Mouse (Mus musculus): ENCODE data around the gene Gm7138. TPM values are rescaled to one million over a fixed set of nuclear protein-coding genes. Genes with fewer than 3 reads are reported as not detected.
"Not testable (repeated sequence)": the region's sequence is repeated elsewhere in the genome, so short reads cannot be mapped to it uniquely, and the experiment has no call there.

Gene Gm7138
- polyA plus RNA-seq, 1 experiment: not detected

- H3K79me2 ChIP-seq (ENCODE audit: control insufficient read depth, insufficient read depth); H3K4me3 ChIP-seq; H3ac ChIP-seq (ENCODE audit: control insufficient read depth, insufficient read length); H3K4me2 ChIP-seq (ENCODE audit: low read depth); H3K36me3 ChIP-seq (ENCODE audit: control insufficient read depth, insufficient read depth): not testable (repeated sequence)
- H3K27me3 ChIP-seq (ENCODE audit: control insufficient read depth, insufficient read depth, insufficient read length): peaks cover 12% of the 10 kb centered on the region
- TF ChIP-seq TCF3 (IDR thresholded peaks at IDR 0.05; ENCODE audit: insufficient read length, low read depth) (peak; percentile 57), MYOG (IDR thresholded peaks at IDR 0.05; ENCODE audit: control insufficient read depth in 1 of 3, insufficient read depth in 1 of 3, insufficient read length in 2 of 3, low read depth in 2 of 3) (peak in 1 of 3 experiments; percentile 55), MYOD1 (IDR thresholded peaks at IDR 0.05; ENCODE audit: control insufficient read depth in 1 of 3, insufficient read length in 2 of 3, low read depth in 2 of 3) (peak in 2 of 3 experiments; percentile 16 to 71)
Measured at GRCm38 (mm10) chr10:77741924-77742688, 34.6 kb downstream of the Gm7138 start, which contains the start of gene Gm18596. Gene Gm18596, minus strand, starts transcription at chr10:77742638.

GRCm38 (mm10) chr10:77738929-77739328 is 37.8 kb downstream of the Gm7138 start:
- Histone ChIP-seq H3K36me3 (ENCODE audit: control insufficient read depth, insufficient read depth) (no peaks in the 10 kb centered on the region), H3K79me2 (ENCODE audit: control insufficient read depth, insufficient read depth) (no peaks in the 10 kb centered on the region), H3ac (ENCODE audit: control insufficient read depth, insufficient read length) (no peak overlapping the region), H3K4me2 (ENCODE audit: low read depth) (no peak overlapping the region), H3K27me3 (ENCODE audit: control insufficient read depth, insufficient read depth, insufficient read length) (peaks cover 12% of the 10 kb centered on the region), H3K4me3 (no peak overlapping the region)
- TF ChIP-seq MAX (IDR thresholded peaks at IDR 0.05; ENCODE audit: low read depth) (no peak), TCF12 (IDR thresholded peaks at IDR 0.05; ENCODE audit: insufficient read depth, poor library complexity, severe bottlenecking) (no peak), E2F4 (IDR thresholded peaks at IDR 0.05; ENCODE audit: insufficient read depth) (no peak), MYOD1 (IDR thresholded peaks at IDR 0.05; ENCODE audit: control insufficient read depth in 1 of 3, insufficient read length in 2 of 3, low read depth in 2 of 3) (no peak), POLR2A (IDR thresholded peaks at IDR 0.05; ENCODE audit: insufficient read length, low read depth) (no peak), POLR2AphosphoS2 (IDR thresholded peaks at IDR 0.05; ENCODE audit: insufficient read length, low read depth) (no peak), SRF (IDR thresholded peaks at IDR 0.05; ENCODE audit: control insufficient read depth, insufficient read length, low read depth) (no peak), CEBPB (IDR thresholded peaks at IDR 0.05; ENCODE audit: insufficient read depth, poor library complexity, severe bottlenecking) (no peak), USF1 (IDR thresholded peaks at IDR 0.05; ENCODE audit: low read depth) (no peak), MYOG (IDR thresholded peaks at IDR 0.05; ENCODE audit: control insufficient read depth in 1 of 3, insufficient read depth in 1 of 3, insufficient read length in 2 of 3, low read depth in 2 of 3) (no peak), REST (IDR thresholded peaks at IDR 0.05; ENCODE audit: insufficient read depth, insufficient read length) (no peak), TCF3 (IDR thresholded peaks at IDR 0.05; ENCODE audit: insufficient read length, low read depth) (no peak)

GRCm38 (mm10) chr10:77735928-77736327 is 40.8 kb downstream of the Gm7138 start:
- Histone ChIP-seq H3ac (ENCODE audit: control insufficient read depth, insufficient read length) (no peak overlapping the region), H3K4me2 (ENCODE audit: low read depth) (no peak overlapping the region), H3K36me3 (ENCODE audit: control insufficient read depth, insufficient read depth) (no peaks in the 10 kb centered on the region), H3K79me2 (ENCODE audit: control insufficient read depth, insufficient read depth) (no peaks in the 10 kb centered on the region), H3K4me3 (no peak overlapping the region), H3K27me3 (ENCODE audit: control insufficient read depth, insufficient read depth, insufficient read length) (no peaks in the 10 kb centered on the region)
- TF ChIP-seq MYOG (IDR thresholded peaks at IDR 0.05; ENCODE audit: control insufficient read depth in 1 of 3, insufficient read depth in 1 of 3, insufficient read length in 2 of 3, low read depth in 2 of 3) (no peak), SRF (IDR thresholded peaks at IDR 0.05; ENCODE audit: control insufficient read depth, insufficient read length, low read depth) (no peak), REST (IDR thresholded peaks at IDR 0.05; ENCODE audit: insufficient read depth, insufficient read length) (no peak)

- Histone ChIP-seq H3K36me3 (ENCODE audit: control insufficient read depth, insufficient read depth) (no peaks in the 10 kb centered on the region), H3K27me3 (ENCODE audit: control insufficient read depth, insufficient read depth, insufficient read length) (peaks cover 5% of the 10 kb centered on the region), H3K4me3 (no peak overlapping the region), H3K79me2 (ENCODE audit: control insufficient read depth, insufficient read depth) (no peaks in the 10 kb centered on the region), H3ac (ENCODE audit: control insufficient read depth, insufficient read length) (no peak overlapping the region), H3K4me2 (ENCODE audit: low read depth) (no peak overlapping the region)
- no peak for TF ChIP-seq CEBPB (IDR thresholded peaks at IDR 0.05; ENCODE audit: insufficient read depth, poor library complexity, severe bottlenecking)
- no peak for TF ChIP-seq TCF12 (IDR thresholded peaks at IDR 0.05; ENCODE audit: insufficient read depth, poor library complexity, severe bottlenecking)
- TF ChIP-seq MAX (IDR thresholded peaks at IDR 0.05; ENCODE audit: low read depth): no peak
- TF ChIP-seq POLR2A (IDR thresholded peaks at IDR 0.05; ENCODE audit: insufficient read length, low read depth): no peak
- TF ChIP-seq MYOG (IDR thresholded peaks at IDR 0.05; ENCODE audit: control insufficient read depth in 1 of 3, insufficient read depth in 1 of 3, insufficient read length in 2 of 3, low read depth in 2 of 3): no peak
- no peak for TF ChIP-seq MYOD1 (IDR thresholded peaks at IDR 0.05; ENCODE audit: control insufficient read depth in 1 of 3, insufficient read length in 2 of 3, low read depth in 2 of 3)
- TF ChIP-seq SRF (IDR thresholded peaks at IDR 0.05; ENCODE audit: control insufficient read depth, insufficient read length, low read depth): no peak
Measured at GRCm38 (mm10) chr10:77729241-77729640, 47.5 kb downstream of the Gm7138 start.

GRCm38 (mm10) chr10:77728280-77728679 is 48.5 kb downstream of the Gm7138 start:
- Histone ChIP-seq H3ac (ENCODE audit: control insufficient read depth, insufficient read length) (no peak overlapping the region), H3K27me3 (ENCODE audit: control insufficient read depth, insufficient read depth, insufficient read length) (peaks cover 9% of the 10 kb centered on the region), H3K4me3 (no peak overlapping the region), H3K4me2 (ENCODE audit: low read depth) (no peak overlapping the region), H3K36me3 (ENCODE audit: control insufficient read depth, insufficient read depth) (no peaks in the 10 kb centered on the region), H3K79me2 (ENCODE audit: control insufficient read depth, insufficient read depth) (no peaks in the 10 kb centered on the region)
- TF ChIP-seq MYOG (IDR thresholded peaks at IDR 0.05; ENCODE audit: control insufficient read depth in 1 of 3, insufficient read depth in 1 of 3, insufficient read length in 2 of 3, low read depth in 2 of 3) (no peak), POLR2AphosphoS2 (IDR thresholded peaks at IDR 0.05; ENCODE audit: insufficient read length, low read depth) (no peak), MAX (IDR thresholded peaks at IDR 0.05; ENCODE audit: low read depth) (no peak), SRF (IDR thresholded peaks at IDR 0.05; ENCODE audit: control insufficient read depth, insufficient read length, low read depth) (no peak), TCF12 (IDR thresholded peaks at IDR 0.05; ENCODE audit: insufficient read depth, poor library complexity, severe bottlenecking) (no peak), POLR2A (IDR thresholded peaks at IDR 0.05; ENCODE audit: insufficient read length, low read depth) (no peak), USF1 (IDR thresholded peaks at IDR 0.05; ENCODE audit: low read depth) (no peak), TCF3 (IDR thresholded peaks at IDR 0.05; ENCODE audit: insufficient read length, low read depth) (no peak), REST (IDR thresholded peaks at IDR 0.05; ENCODE audit: insufficient read depth, insufficient read length) (no peak), CEBPB (IDR thresholded peaks at IDR 0.05; ENCODE audit: insufficient read depth, poor library complexity, severe bottlenecking) (no peak), MYOD1 (IDR thresholded peaks at IDR 0.05; ENCODE audit: control insufficient read depth in 1 of 3, insufficient read length in 2 of 3, low read depth in 2 of 3) (no peak), E2F4 (IDR thresholded peaks at IDR 0.05; ENCODE audit: insufficient read depth) (no peak)
